Mouse (Mus musculus) liver, adult 2 months (tissue): ENCODE measurements around the gene Thsd7b.

Experiments
- CTCF ChIP-seq: fragments of 200-500 bp; IDR thresholded peaks from 2 replicates; pipeline ENCODE4 v1.5.1; 2011; ENCODE audit warnings: low read depth, low read length, control low read depth
- POLR2A ChIP-seq: fragments of 200-500 bp; IDR thresholded peaks from 2 replicates; pipeline ENCODE4 v1.6.1; 2011; ENCODE audit warnings: low read length, control low read depth; ENCODE audit not compliant: insufficient read depth; ENCODE audit errors: extremely low read depth

DNA sequence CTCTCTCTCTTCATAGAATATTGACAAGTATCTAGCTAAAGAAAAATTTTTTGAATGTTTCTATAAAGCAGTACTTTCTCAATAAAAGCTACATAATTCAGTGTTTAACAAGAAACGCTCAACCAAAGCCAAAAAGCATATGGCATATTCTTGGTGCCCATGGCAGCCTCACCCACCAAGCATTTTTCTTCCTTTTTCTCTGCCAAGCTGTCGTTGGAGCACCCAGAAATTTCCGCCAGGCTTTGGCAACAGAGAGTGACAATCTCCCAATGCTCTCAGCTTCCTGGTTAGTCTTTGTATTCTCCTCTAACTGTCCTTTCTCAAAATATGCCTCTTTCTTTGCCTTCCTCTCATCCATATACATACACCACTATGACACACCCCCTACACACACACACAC, 857.8 kb downstream of the Thsd7b start:
- TF ChIP-seq CTCF = no peak
- TF ChIP-seq POLR2A = no peak
